Mouse (Mus musculus): ENCODE measurements at regions not wholly inside any gene's neighbourhood (a gene's known extent, or its start where the extent isn't known, plus 50 kb on each side); places are given as distances from the start of the nearest gene placed in this dataset.

GRCm38 (mm10) chr4:52666768-52667480 is 70.8 kb downstream of the Toporsl start:
- DNase-seq = no peak

GRCm38 (mm10) chr4:52709563-52709962 is 104.8 kb upstream of the Olfr275 start:
- DNase-seq = no peak

GRCm38 (mm10) chr4:52726203-52726602 is 88.2 kb upstream of the Olfr275 start:
- no peak for DNase-seq

GRCm38 (mm10) chr4:52726625-52727297 is 87.6 kb upstream of the Olfr275 start:
- DNase-seq = peak; percentile 2

GRCm38 (mm10) chr4:52733141-52733540 is 81.3 kb upstream of the Olfr275 start:
- no peak for DNase-seq

GRCm38 (mm10) chr4:52739543-52740474 is 74.6 kb upstream of the Olfr275 start:
- no peak for DNase-seq

- DNase-seq = no peak
Measured at GRCm38 (mm10) chr4:52752838-52753509, 61.4 kb upstream of the Olfr275 start.
